Mouse (Mus musculus) monocyte, adult 59 days (primary cell): Measurements from ENCODE around the gene Arap1. TPM values are rescaled to one million over a fixed set of nuclear protein-coding genes. Genes with fewer than 3 reads are reported as not detected.

Source experiments
- total RNA-seq, 2 experiments: library from RNA; stranded (reverse); gene quantifications; one replicate each; pipeline ENCODE4 v1.2.4; 2023

Gene Arap1
- total RNA-seq = 100 to 1,000 TPM; 657 to 791 TPM

GRCm38 (mm10) chr7:101347767-101348270, at the start of gene Arap1:
TSS of gene Arap1 (plus strand) at chr7:101348067.

GRCm38 (mm10) chr7:101301881-101302456, 45.9 kb upstream of the Arap1 start, which contains the start of gene Atg16l2:
TSS of gene Atg16l2 (minus strand) at chr7:101302251.

GRCm38 (mm10) chr7:101317014-101317413, 30.9 kb upstream of the Arap1 start, which contains the start of gene Stard10:
TSS of gene Stard10 (plus strand) at chr7:101317086.

GRCm38 (mm10) chr7:101410267-101410936, 62.5 kb downstream of the Arap1 start, which contains the start of gene Gm45837:
TSS of gene Gm45837 (plus strand) at chr7:101410886.

GRCm38 (mm10) chr7:101421529-101421928, 73.7 kb downstream of the Arap1 start, which contains the start of gene Pde2a:
TSS of gene Pde2a (plus strand) at chr7:101421691.

Other genes with a start within 250 kb of the Arap1 start
- gene Atg16l2, start 45.8 kb upstream of the Arap1 start, total RNA-seq = 10 to 100 TPM; 48.6 TPM
- gene Stard10, start 31.0 kb upstream of the Arap1 start, total RNA-seq = 1 to 10 TPM; 4.4 to 4.8 TPM
- gene Gm45837, start 62.8 kb downstream of the Arap1 start, total RNA-seq = 10 to 100 TPM; 20.8 to 29.1 TPM
- 10 to 100 TPM; 41.2 to 50.6 TPM for gene Pde2a, start 73.6 kb downstream of the Arap1 start, total RNA-seq
- gene Art2b, start 237.5 kb downstream of the Arap1 start, total RNA-seq = under 1 TPM; 0.63 to 0.67 TPM